Mouse (Mus musculus) A20 (cell line): ENCODE data around the gene Ppp1r14b.

ENCODE experiments used
- DNase-seq: peaks from one replicate; pipeline ENCODE4 v3.0.0-alpha.2; 2011; ENCODE audit warnings: low read depth, low spot score

The Ppp1r14b gene

DNA sequence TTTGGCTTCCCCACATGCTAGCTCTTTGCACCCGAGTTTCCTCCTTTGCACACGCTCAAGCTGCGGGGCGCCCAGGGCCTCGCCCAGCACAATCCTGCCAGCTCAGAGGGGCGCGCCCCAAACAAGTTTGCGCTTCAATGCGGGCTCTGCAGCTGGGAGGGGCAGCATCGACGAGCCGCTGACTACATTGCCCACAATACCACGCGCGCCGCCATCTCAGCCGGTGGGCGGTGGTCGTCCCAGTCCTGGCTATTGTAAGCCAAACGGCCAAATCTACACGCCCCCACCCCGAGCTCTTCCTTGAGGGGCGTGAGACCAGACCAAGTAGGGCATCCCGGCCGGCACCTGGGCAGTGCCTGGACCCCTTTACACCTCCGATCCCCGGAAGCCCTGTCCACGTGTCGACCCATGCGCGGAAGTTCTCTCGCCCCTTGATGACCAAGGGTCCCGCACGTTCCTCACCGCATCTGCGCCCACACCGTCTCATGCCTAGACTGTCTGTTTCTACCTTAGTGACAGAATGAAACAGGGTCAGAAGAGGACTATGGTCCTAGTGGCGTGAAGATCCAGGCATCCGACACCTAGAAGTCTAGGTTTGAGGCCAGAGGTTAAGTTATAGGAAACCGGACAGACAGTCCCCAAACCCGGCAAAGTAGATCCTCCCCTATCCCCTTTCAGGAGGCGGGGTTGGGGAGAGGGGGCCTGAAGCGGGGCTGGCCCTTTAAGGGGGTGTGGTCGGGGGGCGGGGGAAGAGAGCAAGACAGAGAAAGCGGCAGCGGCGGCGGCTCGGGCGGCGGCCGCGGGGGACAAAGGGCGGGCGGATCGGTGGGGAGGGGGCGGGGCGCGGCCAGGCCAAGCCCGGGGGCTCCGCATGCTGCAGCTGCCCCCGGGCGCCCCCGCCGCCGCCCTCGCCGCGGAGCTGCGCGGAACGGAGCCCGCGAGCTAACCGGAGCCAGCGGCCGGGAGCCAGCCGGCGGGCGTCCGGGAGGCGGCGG lies at the start of gene Ppp1r14b:
TSS of gene Ppp1r14b (plus strand) at position 758 of the 995 bp plus-strand sequence.
- DNase-seq: peak; percentile 95

DNA sequence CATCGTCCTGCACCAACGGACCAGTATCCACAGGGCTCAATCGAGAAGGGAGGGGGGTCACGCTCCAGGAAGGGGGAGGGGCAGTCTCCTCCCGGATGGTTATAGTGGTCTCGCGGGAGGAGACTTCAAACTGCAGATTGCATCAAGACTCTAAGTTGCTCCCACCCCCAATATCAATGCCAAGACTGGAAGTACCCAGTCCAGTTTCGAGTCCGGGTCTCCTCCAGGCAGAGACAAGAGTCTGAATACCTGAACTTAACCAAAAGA lies 49.5 kb upstream of the Ppp1r14b start, which contains the start of gene Catsperz:
TSS of gene Catsperz (minus strand) at position 74 of the 267 bp plus-strand sequence.
- DNase-seq: no peak

DNA sequence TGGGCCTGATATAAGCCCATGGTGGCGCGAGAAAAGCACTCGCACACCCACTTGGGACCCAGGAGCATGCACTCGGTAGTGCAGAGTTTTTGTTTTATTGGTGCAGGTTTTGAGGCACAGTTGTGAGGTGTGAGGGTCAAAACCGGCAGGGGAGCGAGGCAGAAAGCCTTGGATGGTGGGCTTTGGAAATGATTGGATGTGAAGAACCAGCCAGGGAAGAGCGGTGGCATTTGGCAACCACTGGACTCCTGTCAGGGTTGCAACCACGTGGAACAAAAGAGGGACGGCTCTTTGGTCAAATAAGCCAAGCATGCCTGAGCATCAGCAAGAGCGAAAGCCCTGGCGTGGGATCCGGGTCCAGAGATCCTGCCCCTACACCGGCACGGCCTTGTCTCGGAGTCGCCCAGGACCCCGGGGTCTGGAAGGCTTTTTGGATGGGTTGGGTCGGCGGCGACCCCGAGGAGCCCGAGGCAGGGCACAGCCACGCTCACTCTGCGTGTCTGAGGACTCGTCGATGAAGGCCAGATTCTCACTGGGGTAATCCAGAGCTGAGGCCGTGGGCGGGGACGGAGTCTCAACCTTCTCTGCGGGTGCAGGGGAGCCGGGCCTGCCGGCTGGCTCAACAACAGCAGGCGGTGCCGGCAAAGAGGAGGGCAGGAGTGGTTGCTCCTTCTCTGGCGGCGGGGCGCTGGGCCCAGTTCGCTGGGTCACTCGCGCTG lies 49.0 kb upstream of the Ppp1r14b start:
- DNase-seq: no peak

DNA sequence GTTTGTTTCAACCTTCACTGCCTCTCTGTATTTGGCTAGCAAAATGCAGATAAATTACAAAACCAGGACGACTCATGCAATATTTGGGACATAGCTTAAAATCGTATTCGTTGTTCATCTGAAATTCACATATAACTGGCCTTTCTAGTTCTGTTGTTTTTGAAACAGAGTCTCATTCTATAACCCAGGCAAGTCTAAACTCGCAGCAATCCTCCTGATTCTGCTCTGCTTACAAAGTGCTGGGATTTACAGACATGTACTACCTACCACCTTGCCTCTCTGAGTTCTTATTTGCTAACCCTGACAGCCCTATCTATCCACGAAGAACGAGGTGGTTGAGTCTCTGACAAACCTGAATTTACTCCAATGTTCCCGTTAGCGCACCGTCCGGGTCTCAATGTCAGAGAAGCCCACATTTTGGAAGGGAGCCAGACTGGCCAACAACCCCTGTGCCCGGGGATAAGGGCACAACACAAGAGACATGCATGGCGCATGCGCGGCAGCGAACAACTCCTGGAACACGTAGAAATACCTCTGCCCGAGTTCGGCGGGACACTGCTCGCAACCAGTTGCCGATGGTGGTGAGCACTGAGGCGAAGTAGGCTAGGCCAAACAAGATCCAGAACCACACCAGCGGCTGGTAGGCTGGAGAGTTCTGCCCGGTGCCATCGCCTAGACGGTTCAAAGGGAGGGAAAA lies 48.1 kb upstream of the Ppp1r14b start:
- no peak for DNase-seq

DNA sequence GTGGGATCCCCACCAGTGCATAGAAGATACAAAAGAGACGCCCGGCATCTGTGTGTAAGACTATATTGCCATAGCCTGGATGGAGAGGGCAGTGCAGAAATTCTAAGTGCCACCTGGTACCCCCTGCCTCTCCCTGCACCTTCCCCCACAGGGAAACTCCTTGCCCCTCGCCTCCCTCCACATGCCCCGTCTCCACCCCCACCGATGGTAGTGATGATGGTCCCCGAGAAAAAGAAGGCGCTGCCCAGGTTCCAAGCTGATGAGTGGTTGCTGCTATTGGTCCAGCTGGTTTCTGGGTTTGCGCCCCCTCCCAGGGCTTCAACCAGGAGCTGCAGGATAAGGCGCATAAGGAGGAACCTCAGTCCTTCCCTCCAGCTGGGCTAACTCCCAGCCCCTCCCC lies 46.7 kb upstream of the Ppp1r14b start:
- no peak for DNase-seq

DNA sequence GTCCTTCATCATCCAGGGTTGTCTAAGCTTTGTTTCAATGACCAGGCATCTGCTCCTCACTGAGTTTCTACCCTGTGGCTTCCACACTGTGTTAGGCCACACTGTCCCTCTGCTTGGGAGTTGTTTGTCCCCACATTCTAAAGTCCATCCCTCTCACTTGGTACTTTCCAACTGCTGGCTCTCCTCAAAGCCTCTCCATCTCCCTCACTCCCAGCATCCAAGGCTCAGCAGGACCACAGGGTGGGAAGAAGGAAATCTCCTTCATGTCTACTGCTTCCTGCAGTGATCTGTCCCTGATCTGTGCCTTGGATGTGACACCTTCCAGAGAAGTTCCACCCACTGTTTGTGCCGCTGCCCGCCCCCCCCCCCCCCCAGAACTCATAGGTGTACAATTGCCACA lies 43.8 kb upstream of the Ppp1r14b start:
- no peak for DNase-seq

DNA sequence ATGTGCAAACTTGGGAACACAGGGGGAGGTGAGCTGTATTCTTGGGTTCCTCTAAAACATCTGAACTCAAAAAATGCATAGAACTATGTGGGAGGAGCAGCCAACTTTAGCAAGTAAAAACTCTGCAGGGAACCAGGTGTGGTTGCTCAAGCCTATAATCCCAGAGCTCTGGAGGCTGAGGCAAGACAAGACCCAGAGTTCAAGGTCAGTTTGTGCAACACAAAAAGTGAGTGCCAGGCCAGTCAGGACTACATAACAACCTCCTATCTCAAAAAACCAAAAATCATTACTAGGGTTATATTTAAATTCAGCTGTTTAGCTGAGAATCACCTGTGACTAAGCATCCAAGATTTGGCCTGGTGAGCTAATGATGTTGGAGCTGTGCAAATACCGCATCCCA lies 42.8 kb upstream of the Ppp1r14b start:
- DNase-seq: no peak

DNA sequence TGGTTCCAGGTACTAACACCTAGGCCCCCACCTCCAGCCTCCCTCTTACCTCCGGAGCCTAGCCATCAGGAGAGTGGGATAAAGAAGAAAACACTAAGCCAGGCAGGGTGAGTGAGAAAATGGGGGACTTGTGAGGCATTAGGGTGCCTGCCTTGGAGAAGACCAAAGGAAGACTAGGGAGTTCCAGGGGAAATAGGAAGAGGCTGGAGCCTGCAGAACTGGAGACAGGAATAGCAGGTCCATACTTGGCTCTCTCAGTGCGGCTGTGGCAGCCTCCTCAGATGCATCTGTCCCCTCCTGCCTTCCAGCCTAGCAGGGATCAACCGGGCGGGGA lies 41.7 kb upstream of the Ppp1r14b start:
- DNase-seq: no peak

DNA sequence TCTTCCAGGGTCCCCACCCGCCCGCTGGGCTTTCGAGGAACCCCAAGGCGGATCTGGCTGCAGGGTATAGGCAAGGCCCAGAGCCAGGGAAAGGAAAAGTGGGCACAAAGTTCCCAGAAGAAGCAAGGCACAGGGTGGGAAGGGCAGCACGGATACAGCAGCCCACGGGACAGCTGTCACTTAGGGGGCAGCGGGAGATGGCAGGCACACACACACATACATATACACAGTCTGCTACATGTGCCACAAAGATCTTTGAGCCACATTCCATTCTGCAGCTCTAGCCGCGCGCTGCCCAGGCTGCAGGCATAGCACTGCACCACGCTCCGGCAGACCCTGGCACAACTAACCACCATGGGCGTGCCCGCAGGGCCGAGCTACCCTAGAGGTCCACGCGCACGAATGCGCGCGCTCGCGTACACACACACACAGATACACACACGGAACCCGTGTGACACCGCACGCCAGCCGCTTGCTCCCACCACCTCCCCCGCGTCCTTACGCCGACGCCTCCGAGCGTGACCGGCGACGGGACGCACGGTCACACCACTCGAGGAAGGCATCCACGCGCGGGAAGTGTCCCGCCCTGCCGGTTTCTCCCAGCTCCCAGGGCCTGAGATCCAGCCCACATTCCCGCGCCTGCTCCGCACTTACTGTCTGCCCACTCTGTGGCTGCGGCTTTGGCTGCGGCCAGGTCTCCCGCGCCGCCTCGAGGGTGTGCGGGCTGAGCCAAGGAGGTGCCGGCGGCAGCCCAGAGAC lies 41.2 kb upstream of the Ppp1r14b start:
- DNase-seq: no peak

DNA sequence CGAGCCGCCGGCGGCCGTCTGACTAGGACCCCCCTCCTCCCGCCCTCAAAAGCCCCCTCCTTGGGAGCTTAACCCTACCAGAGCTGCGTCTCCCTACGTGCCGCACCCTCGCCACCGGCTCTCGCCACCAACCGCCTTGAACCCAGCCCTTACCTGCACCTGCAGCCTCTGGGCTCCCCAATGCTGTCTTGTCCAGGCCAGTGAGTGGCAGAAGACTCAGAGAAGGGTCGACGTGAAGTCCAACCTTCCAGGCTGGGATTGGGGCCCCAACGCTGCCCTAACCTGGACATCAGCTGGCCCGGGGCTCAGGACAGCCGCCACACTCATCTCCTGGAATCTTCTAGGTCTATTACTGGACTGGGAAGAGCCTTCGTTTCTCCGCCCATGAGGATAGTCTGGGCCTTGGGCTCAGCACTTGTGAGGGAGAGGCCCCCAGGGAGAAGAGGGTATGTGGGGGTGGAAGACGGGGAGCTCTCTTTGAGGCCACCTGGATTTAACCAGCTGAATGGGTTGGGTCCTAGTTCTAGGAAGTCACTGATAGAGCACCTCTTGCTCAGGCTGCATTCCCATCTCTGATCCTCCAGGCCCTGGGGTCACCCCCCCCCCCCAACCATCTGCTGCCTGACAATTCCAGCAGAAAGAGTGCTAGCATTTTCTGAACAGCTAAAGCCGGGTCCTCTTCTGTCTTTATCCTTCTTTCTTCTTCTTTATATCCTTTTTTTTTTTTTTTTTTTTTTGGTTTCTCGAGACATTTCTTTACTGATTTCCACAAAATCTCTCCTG lies 40.4 kb upstream of the Ppp1r14b start, which contains the start of gene Kcnk4:
TSS of gene Kcnk4 (minus strand) at position 321 of the 783 bp plus-strand sequence.
- DNase-seq: no peak

DNA sequence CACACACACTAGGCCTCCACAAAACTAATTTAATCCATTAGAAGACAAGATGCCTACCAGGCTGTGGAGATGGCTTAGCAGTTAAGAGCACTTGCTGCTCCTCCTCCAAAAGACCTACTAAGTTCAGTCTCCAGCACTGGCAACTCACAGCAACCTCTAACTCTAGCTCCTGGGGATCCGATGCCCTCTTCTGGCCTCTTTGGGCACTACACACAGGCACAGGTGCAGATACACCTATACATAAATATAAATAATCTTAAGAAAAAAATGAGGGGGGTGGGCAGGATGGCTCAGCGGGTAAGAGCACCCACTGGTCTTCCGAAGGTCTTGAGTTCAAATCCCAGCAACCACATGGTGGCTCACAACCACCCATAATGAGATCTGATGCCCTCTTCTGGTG lies 38.5 kb upstream of the Ppp1r14b start:
- peak; percentile 70 for DNase-seq

DNA sequence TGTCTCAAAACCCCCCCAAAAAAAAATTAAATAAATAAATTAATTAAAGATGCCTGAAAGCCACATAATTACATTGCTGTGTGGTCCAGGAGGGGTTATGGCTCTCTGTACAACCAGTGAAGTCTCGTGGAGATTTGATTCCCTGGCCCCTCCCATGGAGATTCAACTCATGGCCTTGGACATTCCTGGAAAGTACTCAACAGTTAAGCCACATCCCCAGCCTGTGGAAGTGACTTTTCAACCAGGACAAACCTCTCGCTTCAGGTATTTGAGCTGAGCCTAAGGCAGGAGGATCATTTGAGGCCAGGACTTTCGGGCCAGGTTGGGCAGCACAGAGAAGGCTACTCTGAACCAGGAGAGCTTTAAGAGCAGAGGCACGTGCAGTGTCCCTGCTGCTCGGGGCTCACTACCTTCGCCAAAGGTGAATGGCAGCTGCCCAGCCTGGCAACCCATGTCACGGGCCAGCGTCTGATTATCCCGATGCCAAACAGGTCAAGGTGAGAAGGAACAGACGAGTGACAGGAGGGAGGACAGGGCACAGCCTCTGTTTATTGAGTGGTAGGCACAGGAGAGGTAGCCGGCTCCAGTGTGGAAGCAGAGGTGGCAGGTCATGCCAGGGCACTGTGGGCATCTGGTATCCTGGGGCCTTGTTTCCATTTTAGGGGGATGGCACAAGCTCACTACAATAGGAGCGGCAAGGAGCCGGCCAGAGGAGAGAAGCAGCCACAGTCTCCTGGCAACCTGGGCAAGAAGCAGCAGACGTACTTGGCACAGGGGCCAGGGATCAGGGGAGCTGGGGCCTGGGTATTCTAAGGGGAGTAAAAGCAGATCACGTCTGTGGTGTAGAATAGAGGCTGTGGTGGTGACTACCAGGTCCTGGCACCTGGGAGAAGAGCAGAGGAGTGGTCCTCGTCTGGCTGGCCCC lies 37.0 kb upstream of the Ppp1r14b start:
- DNase-seq: no peak

DNA sequence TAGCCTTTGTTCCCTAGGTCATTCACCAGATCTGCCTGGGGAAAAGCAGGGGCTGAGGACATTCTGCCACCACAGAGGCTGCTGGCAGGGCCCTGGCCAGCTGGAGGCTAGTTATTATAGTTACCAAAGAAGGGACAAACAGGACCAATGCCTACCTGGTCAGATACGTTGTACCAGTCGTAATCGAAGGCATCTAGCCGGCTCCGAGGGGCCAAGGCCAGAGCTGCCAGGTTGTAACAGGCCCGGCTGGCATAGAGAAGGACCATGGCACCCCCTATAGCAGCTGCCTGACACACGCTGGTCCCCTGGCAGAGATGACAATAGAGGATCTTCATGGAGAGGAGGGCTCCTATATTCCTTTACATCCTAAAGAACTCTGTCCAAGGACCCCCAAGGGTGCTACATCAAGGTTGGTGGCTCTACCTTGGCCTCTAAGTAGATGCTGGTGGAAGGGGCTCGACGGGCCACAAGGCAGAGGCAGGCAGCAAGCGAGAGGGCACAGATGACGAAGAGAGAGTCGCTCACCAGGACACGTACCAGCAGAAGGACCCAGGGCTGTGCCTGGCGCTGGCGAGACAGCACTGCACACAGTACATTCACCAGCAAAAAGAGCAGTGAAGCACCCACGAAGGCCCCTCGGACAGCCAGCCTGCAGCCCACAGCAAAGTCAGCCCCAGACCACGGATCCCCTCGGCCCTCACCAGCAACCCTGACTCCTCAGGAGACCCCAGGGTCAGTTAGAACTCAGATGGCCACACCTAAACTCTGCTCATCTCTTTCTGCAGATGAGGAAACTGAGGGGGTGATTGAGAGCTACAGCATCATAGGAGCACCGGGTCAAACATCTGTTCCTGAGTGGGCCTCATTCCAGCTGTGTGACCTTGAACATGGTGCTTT lies 35.4 kb upstream of the Ppp1r14b start:
- no peak for DNase-seq

DNA sequence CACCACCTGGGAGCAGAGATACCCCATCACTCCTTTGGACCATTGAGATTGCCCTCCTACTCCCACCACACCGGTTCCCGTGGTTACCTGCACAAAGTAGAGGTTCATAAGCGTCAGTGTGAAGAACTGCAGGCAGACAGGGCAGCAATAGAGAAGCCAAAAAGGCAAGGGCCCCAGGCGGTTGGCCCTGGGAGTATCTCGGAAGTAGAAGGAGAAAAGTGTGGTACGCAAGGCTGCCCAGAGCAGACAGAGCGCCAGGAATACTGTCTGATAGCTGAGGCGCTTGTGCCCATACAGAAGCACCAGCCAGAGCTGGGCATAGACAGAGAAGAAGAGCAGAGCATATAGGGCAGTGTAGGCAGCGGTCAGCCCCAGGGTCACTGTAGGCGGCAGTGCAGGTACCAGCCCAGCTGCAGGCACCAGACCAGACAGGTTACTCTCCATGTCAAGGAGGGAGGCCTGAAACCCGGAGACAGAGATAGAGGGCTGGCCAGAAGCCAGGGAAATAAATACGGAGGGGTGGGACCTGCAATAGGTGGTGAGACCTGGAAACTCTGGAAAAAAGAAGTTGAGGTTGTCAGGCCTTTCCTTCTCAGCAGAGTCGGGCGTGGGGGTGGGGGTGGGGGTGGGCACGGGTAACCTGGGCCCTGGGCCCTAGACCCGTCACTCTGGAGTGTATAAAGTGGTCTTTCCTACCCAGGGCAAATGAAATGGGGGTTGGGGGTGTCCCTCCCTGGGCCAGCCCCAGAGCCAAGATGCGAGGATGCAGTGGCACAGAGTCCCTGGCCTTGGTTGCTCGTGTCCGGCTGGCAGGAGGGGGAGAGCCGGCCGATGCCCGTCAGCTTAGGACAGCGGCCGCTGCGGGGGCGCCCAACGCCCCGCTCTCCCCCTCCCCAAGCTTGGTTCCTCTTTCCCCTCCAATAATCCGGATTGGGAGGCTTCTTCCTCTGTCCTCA lies 34.1 kb upstream of the Ppp1r14b start:
- DNase-seq: no peak

DNA sequence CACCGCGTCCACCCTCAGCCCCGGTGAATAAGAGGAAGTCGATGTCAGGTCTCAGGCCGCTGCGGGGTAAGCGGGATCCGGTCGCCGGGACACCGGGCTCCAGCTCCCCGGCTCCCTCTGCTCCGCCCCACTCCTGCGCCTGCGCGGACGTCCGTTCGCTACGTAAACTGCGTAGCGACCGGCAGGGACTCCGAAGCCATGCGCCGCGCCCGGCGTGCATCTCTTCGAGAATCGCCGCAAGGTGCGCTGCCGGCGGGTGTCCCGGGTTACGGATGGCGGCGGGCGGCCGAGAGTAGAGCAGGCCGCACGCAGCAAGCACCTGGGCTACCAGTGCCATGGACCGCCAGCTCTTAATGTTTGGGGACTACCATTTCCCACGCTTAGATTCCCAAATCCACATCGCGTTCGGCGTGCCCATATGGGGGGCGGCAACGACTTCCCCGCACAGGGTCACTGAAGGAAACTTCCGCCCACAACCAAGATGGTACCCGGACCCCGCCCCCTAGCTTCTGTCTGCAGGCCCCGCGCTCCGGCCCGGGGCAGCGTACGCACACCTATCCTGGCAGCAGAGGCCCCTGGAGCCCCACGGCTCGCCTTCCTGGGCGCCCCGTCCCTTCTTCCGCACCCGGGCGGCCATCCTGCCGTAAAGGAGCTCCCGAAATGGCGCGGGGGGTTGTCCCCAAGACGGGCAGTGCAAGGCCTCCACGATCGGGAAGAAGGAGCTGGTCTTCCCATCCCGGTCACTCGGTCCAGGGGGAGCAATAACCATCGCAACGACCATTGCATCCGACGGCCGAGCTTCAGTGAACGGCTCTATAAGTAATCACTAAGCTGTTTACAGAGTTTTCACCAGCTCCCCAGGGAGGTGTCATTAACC lies 33.2 kb upstream of the Ppp1r14b start, which contains the start of gene Bad:
TSS of gene Bad (plus strand) at position 490 of the 877 bp plus-strand sequence.
- DNase-seq: peak; percentile 96

DNA sequence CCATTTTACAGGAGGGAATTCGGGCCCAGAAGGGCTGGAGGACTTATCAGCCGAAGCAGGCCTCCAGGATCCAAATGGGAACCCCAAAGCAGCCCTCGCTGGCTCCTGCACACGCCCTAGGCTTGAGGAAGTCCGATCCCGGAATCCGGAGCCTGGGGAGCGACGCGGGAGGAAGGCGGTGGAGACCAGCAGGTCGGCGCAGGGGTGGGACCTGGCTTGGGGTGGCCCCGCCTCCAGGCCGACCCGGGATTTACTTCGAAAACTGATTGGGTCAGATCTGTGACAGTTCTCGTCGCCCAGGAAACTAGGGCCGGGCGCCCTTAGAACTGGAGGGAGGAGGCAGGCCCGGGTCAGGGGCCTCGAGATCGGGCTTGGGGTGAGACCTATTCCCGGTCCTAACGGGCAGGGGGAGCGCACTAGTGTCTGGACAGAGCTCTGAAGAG lies 32.5 kb upstream of the Ppp1r14b start, which contains the start of gene Gpr137:
TSS of gene Gpr137 (minus strand) at position 232 of the 443 bp plus-strand sequence.
- peak; percentile 95 for DNase-seq
